Mouse (Mus musculus): ENCODE measurements around the gene Ankrd53. TPM values are rescaled to one million over a fixed set of nuclear protein-coding genes. Genes with fewer than 3 reads are reported as not detected.
A peak's percentile ranks its signal among the peaks of the same experiment; 100 is the strongest.

Ankrd53 gene
- not detected in 2 replicates for total RNA-seq (2017)

- no peak for ATAC-seq (replicated peaks in 1 of 2; ENCODE audit: insufficient read depth in 1 of 2, low FRiP score in 2 of 2, low TSS enrichment in 1 of 2, low read depth in 1 of 2, poor library complexity in 2 of 2, severe bottlenecking in 2 of 2)
Observed at GRCm38 (mm10) chr6:83762344-83762743, at the start of gene Ankrd53. Gene Ankrd53, plus strand, starts transcription at chr6:83762644.

- ATAC-seq (replicated peaks in 1 of 2; ENCODE audit: insufficient read depth in 1 of 2, low FRiP score in 2 of 2, low TSS enrichment in 1 of 2, low read depth in 1 of 2, poor library complexity in 2 of 2, severe bottlenecking in 2 of 2) = no peak
Observed at GRCm38 (mm10) chr6:83713271-83714136, 48.9 kb upstream of the Ankrd53 start.

GRCm38 (mm10) chr6:83714221-83715123 is 48.0 kb upstream of the Ankrd53 start:
- no peak for ATAC-seq (replicated peaks in 1 of 2; ENCODE audit: insufficient read depth in 1 of 2, low FRiP score in 2 of 2, low TSS enrichment in 1 of 2, low read depth in 1 of 2, poor library complexity in 2 of 2, severe bottlenecking in 2 of 2)

GRCm38 (mm10) chr6:83715461-83716196 is 46.8 kb upstream of the Ankrd53 start:
- ATAC-seq (replicated peaks in 1 of 2; ENCODE audit: insufficient read depth in 1 of 2, low FRiP score in 2 of 2, low TSS enrichment in 1 of 2, low read depth in 1 of 2, poor library complexity in 2 of 2, severe bottlenecking in 2 of 2) = no peak

- ATAC-seq (replicated peaks in 1 of 2; ENCODE audit: insufficient read depth in 1 of 2, low FRiP score in 2 of 2, low TSS enrichment in 1 of 2, low read depth in 1 of 2, poor library complexity in 2 of 2, severe bottlenecking in 2 of 2) = no peak
Observed at GRCm38 (mm10) chr6:83717026-83717425, 45.4 kb upstream of the Ankrd53 start.

GRCm38 (mm10) chr6:83722526-83722925 is 39.9 kb upstream of the Ankrd53 start:
- no peak for ATAC-seq (replicated peaks in 1 of 2; ENCODE audit: insufficient read depth in 1 of 2, low FRiP score in 2 of 2, low TSS enrichment in 1 of 2, low read depth in 1 of 2, poor library complexity in 2 of 2, severe bottlenecking in 2 of 2)

GRCm38 (mm10) chr6:83727178-83727577 is 35.3 kb upstream of the Ankrd53 start:
- ATAC-seq (replicated peaks in 1 of 2; ENCODE audit: insufficient read depth in 1 of 2, low FRiP score in 2 of 2, low TSS enrichment in 1 of 2, low read depth in 1 of 2, poor library complexity in 2 of 2, severe bottlenecking in 2 of 2) = no peak

- no peak for ATAC-seq (replicated peaks in 1 of 2; ENCODE audit: insufficient read depth in 1 of 2, low FRiP score in 2 of 2, low TSS enrichment in 1 of 2, low read depth in 1 of 2, poor library complexity in 2 of 2, severe bottlenecking in 2 of 2)
Observed at GRCm38 (mm10) chr6:83728488-83728887, 34.0 kb upstream of the Ankrd53 start.

- peak; percentile 49 to 68 for ATAC-seq (replicated peaks in 1 of 2; ENCODE audit: insufficient read depth in 1 of 2, low FRiP score in 2 of 2, low TSS enrichment in 1 of 2, low read depth in 1 of 2, poor library complexity in 2 of 2, severe bottlenecking in 2 of 2)
Observed at GRCm38 (mm10) chr6:83729350-83729970, 33.0 kb upstream of the Ankrd53 start.

- 0 out of 4 replicates have a peak, but pooled peaks of 1 of the 2 experiments have one; percentile 46 for ATAC-seq (replicated peaks in 1 of 2; ENCODE audit: insufficient read depth in 1 of 2, low FRiP score in 2 of 2, low TSS enrichment in 1 of 2, low read depth in 1 of 2, poor library complexity in 2 of 2, severe bottlenecking in 2 of 2)
Observed at GRCm38 (mm10) chr6:83731128-83731527, 31.3 kb upstream of the Ankrd53 start.

GRCm38 (mm10) chr6:83737311-83737710 is 25.1 kb upstream of the Ankrd53 start:
- ATAC-seq (replicated peaks in 1 of 2; ENCODE audit: insufficient read depth in 1 of 2, low FRiP score in 2 of 2, low TSS enrichment in 1 of 2, low read depth in 1 of 2, poor library complexity in 2 of 2, severe bottlenecking in 2 of 2) = no peak

- peak; percentile 70 to 77 for ATAC-seq (replicated peaks in 1 of 2; ENCODE audit: insufficient read depth in 1 of 2, low FRiP score in 2 of 2, low TSS enrichment in 1 of 2, low read depth in 1 of 2, poor library complexity in 2 of 2, severe bottlenecking in 2 of 2)
Observed at GRCm38 (mm10) chr6:83738596-83738995, 23.8 kb upstream of the Ankrd53 start.

GRCm38 (mm10) chr6:83742761-83743160 is 19.7 kb upstream of the Ankrd53 start, which contains the start of gene Atp6v1b1:
Gene Atp6v1b1, plus strand, starts transcription at chr6:83742990.
- no peak for ATAC-seq (replicated peaks in 1 of 2; ENCODE audit: insufficient read depth in 1 of 2, low FRiP score in 2 of 2, low TSS enrichment in 1 of 2, low read depth in 1 of 2, poor library complexity in 2 of 2, severe bottlenecking in 2 of 2)

- ATAC-seq (replicated peaks in 1 of 2; ENCODE audit: insufficient read depth in 1 of 2, low FRiP score in 2 of 2, low TSS enrichment in 1 of 2, low read depth in 1 of 2, poor library complexity in 2 of 2, severe bottlenecking in 2 of 2) = no peak
Observed at GRCm38 (mm10) chr6:83743212-83743611, 19.2 kb upstream of the Ankrd53 start.

- ATAC-seq (replicated peaks in 1 of 2; ENCODE audit: insufficient read depth in 1 of 2, low FRiP score in 2 of 2, low TSS enrichment in 1 of 2, low read depth in 1 of 2, poor library complexity in 2 of 2, severe bottlenecking in 2 of 2) = no peak
Observed at GRCm38 (mm10) chr6:83744126-83744525, 18.3 kb upstream of the Ankrd53 start.

GRCm38 (mm10) chr6:83744557-83744956 is 17.9 kb upstream of the Ankrd53 start:
- ATAC-seq (replicated peaks in 1 of 2; ENCODE audit: insufficient read depth in 1 of 2, low FRiP score in 2 of 2, low TSS enrichment in 1 of 2, low read depth in 1 of 2, poor library complexity in 2 of 2, severe bottlenecking in 2 of 2) = no peak

- ATAC-seq (replicated peaks in 1 of 2; ENCODE audit: insufficient read depth in 1 of 2, low FRiP score in 2 of 2, low TSS enrichment in 1 of 2, low read depth in 1 of 2, poor library complexity in 2 of 2, severe bottlenecking in 2 of 2) = no peak
Observed at GRCm38 (mm10) chr6:83745466-83745865, 17.0 kb upstream of the Ankrd53 start.

All from hematopoietic stem cell, adult 5-6 weeks (primary cell).